1 mouse cellular context compared by ENCODE assay signal in genomic region chr12:100952193-100952931, GRCm38 (mm10).
A peak's percentile ranks its signal among the peaks of the same experiment; 100 is the strongest.
TF ChIP-seq lines count a peak whose summit lies in the region.

No protein-coding gene starts in this region.

TF ChIP-seq in CH12.LX, 34 proteins besides CTCF, POLR2A, EP300 and RAD21 (continued from another document):
- peak; percentile 38; the same call in 1 of the 2 replicates for TF ChIP-seq SIN3A (IDR thresholded peaks at IDR 0.05; ENCODE audit: low read length)
- TF ChIP-seq ZC3H11A (IDR thresholded peaks at IDR 0.05; ENCODE audit: low read depth, low read length), result peak; percentile 34; the same call in 1 of the 2 replicates
- TF ChIP-seq TBP (conservative IDR thresholded peaks at IDR 0.05; ENCODE audit: low read depth, low read length), result no peak
